ENCODE assay signal across 8 mouse cellular contexts in the genomic region with DNA sequence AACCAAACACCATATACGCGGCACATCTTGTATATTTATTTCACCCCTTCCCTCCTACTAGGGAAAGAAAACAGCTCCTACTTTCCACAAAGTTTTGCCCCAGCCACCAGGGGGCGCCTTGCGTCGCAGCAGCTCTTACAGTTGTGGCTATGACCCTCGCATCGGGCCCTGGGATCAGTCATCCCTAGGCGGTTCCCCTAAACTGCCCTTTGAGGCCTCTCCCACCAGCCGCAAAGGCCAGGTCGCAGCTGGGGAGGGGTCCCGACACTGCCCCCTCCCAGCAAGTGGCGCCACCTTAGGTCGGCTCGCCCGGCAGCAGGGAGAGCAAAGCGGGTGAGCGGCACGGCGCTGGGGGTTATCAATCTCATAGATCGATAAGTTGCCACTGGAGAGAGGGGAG. TPM values are rescaled to one million over a fixed set of nuclear protein-coding genes. Genes with fewer than 3 reads are reported as not detected.
A peak's percentile ranks its signal among the peaks of the same experiment; 100 is the strongest.
DNase-seq lines count a peak whose midpoint lies in the region; ATAC-seq and TF ChIP-seq lines count a peak whose summit lies in the region.

No protein-coding gene starts in this region.

- no peaks in the 10 kb centered on the region for H3K36me3 ChIP-seq in lung, embryonic 14.5 days (ENCODE audit: insufficient read depth)

- peaks cover 32% of the 10 kb centered on the region for H3K27me3 ChIP-seq in lung, embryonic 14.5 days (ENCODE audit: insufficient read depth, low read length)

- peaks cover 12% of the 10 kb centered on the region for H3K4me1 ChIP-seq in lung, embryonic 14.5 days (ENCODE audit: insufficient read depth)

- TF ChIP-seq CTCF in lung, embryonic 14.5 days (IDR thresholded peaks at IDR 0.05; ENCODE audit: low read depth) = peak; percentile 83

- H3K9ac ChIP-seq in lung, embryonic 14.5 days = peak overlapping the region; percentile 35

- no peak for ATAC-seq in lung, embryonic 14.5 days (ENCODE audit: insufficient read depth)
- no peak for ATAC-seq in inflammation-experienced regulatory T-cells, adult 6 months

- 2% methylated on average over 14 of the region's 20 CpGs for WGBS in lung, embryonic 14.5 days

- no peak overlapping the region for H3K27ac ChIP-seq in lung, embryonic 14.5 days (ENCODE audit: low read depth)

- peak; percentile 13 to 55 for DNase-seq in spleen, postnatal 10 days (ENCODE audit: low spot score in 2 of 2)
- no peak for DNase-seq in spleen, adult 18-20 months
- peak; percentile 52 to 70 for DNase-seq in cerebellum, postnatal 14 days
- peak; percentile 54 for DNase-seq in gastrocnemius, postnatal 25 days
- peak; percentile 50 for DNase-seq in kidney, adult 18-20 months
- peak; percentile 69 for DNase-seq in lung, embryonic 14.5 days
- peak; percentile 62 for DNase-seq in retina, postnatal 1 day

- H3K4me2 ChIP-seq in lung, embryonic 14.5 days = peak overlapping the region; percentile 97

- no peaks in the 10 kb centered on the region for H3K9me3 ChIP-seq in lung, embryonic 14.5 days (ENCODE audit: low read depth, low read length)

- peak overlapping the region; percentile 79 for H3K4me3 ChIP-seq in lung, embryonic 14.5 days (ENCODE audit: low read depth, low read length)

RNA-seq across cellular contexts. Expression of a gene that starts 1.7 kb away (rescaled TPM):
- total RNA-seq in gastrocnemius, postnatal 25 days (2021) = 10 to 100 TPM; 15.6 to 16.4 TPM
- polyA plus RNA-seq in lung, embryonic 14.5 days (2014; fragmentation: Nextera tagmentation; extraction: Ambion mirVana) = 16.3 and 18.1 TPM in 2 replicates
- polyA plus RNA-seq in inflammation-experienced regulatory T-cells, adult 6 months (2017; shearing (Covaris generic)) = under 1 TPM in 1 of 3 experiments, not detected in 2; 0.42 TPM

Comparison
In these comparisons a context has a peak if more than half of its experiments do, and no peak if none do; other contexts are left out.
1. DNase-seq: peak in spleen, postnatal 10 days (2 of 2), cerebellum, postnatal 14 days (2 of 2), gastrocnemius, postnatal 25 days (single experiment), kidney, adult 18-20 months (single experiment), lung, embryonic 14.5 days (single experiment) and retina, postnatal 1 day (single experiment); none in spleen, adult 18-20 months (0 of 2).
2. RNA of a gene that starts 1.7 kb away (polyA plus RNA-seq): 16.3 to 18.1 TPM in lung, embryonic 14.5 days; 0.42 TPM in inflammation-experienced regulatory T-cells, adult 6 months; every median in the first group is over 10 times any median in the second.